Mouse (Mus musculus) intestine, postnatal 0 days (tissue): ENCODE measurements at regions not wholly inside any gene's neighbourhood (a gene's known extent, or its start where the extent isn't known, plus 50 kb on each side); places are given as distances from the start of the nearest gene placed in this dataset.

Source experiments
- ATAC-seq: fragments of 200-750 bp; cut with Nextera tagmentation; 2 replicates; pipeline ENCODE4 v1.8.0; 2017; ENCODE audit warnings: mild to moderate bottlenecking, moderate TSS enrichment, moderate library complexity
- H3K27ac ChIP-seq: fragments of 300-500 bp; sonication (generic); 2 replicates; pipeline ENCODE4 v1.5.1; 2014; ENCODE audit warnings: mild to moderate bottlenecking, low read depth, low read length, moderate library complexity
- H3K27me3 ChIP-seq: fragments of 300-500 bp; sonication (generic); replicated peaks from 2 replicates; pipeline ENCODE4 v1.6.1; 2014; ENCODE audit warnings: low read length, mixed read lengths; ENCODE audit not compliant: control insufficient read depth, insufficient read depth
- H3K36me3 ChIP-seq: fragments of 300-500 bp; sonication (generic); 2 replicates; pipeline ENCODE4 v1.6.1; 2014; ENCODE audit warnings: mild to moderate bottlenecking, moderate library complexity; ENCODE audit not compliant: control insufficient read depth, insufficient read depth
- H3K4me1 ChIP-seq: fragments of 300-500 bp; sonication (generic); replicated peaks from 2 replicates; pipeline ENCODE4 v1.6.1; 2014; ENCODE audit warnings: antibody characterized with exemption, low read length, mixed read lengths; ENCODE audit not compliant: control insufficient read depth, insufficient read depth
- H3K4me2 ChIP-seq: fragments of 300-500 bp; sonication (generic); replicated peaks from 2 replicates; pipeline ENCODE4 v1.6.1; 2014; ENCODE audit warnings: low read depth, mild to moderate bottlenecking, moderate library complexity
- H3K4me3 ChIP-seq: fragments of 300-500 bp; sonication (generic); 2 replicates; pipeline ENCODE4 v1.5.1; 2014; ENCODE audit warnings: low read depth, low read length
- H3K9ac ChIP-seq: fragments of 300-500 bp; sonication (generic); 2 replicates; pipeline ENCODE4 v1.6.1; 2014; ENCODE audit warnings: mild to moderate bottlenecking, low read depth, low read length
- H3K9me3 ChIP-seq: fragments of 300-500 bp; sonication (generic); 2 replicates; pipeline ENCODE4 v1.6.1; 2016; ENCODE audit warnings: mixed run types; ENCODE audit not compliant: control insufficient read depth
- CTCF ChIP-seq: sonication (generic); IDR thresholded peaks from 2 replicates; pipeline ENCODE4 v1.5.1; 2016; ENCODE audit warnings: low read depth, mild to moderate bottlenecking, control low read depth, antibody characterized with exemption, moderate library complexity
- WGBS: fragments of 180-500 bp; shearing (Covaris S2); extraction: QIAGEN DNeasy Blood & Tissue Kit; methylation state at CpG from one replicate; pipeline ENCODE4 v1.1.7; 2014; 5-methylcytosine and 5-hydroxymethylcytosine counted together

GRCm38 (mm10) chr6:50782221-50782620, 128.0 kb upstream of the Npvf start:
- Histone ChIP-seq H3K27me3 (no peaks in the 10 kb centered on the region), H3K9ac (no peak overlapping the region), H3K4me1 (no peaks in the 10 kb centered on the region), H3K9me3 (no peaks in the 10 kb centered on the region; the same call in 1 of the 2 replicates), H3K27ac (no peak overlapping the region), H3K36me3 (no peaks in the 10 kb centered on the region), H3K4me2 (no peak overlapping the region), H3K4me3 (no peak overlapping the region)
- TF ChIP-seq CTCF, result no peak
- WGBS, result 73% methylated on average over 2 of the region's 2 CpGs
- no peak for ATAC-seq

- no peak for ATAC-seq
- 77% methylated on average over 10 of the region's 10 CpGs for WGBS
These were observed 129.3 kb upstream of the Npvf start for GRCm38 (mm10) chr6:50783494-50783893.

GRCm38 (mm10) chr6:50784381-50784780, 130.1 kb upstream of the Npvf start:
- TF ChIP-seq CTCF, result no peak
- ATAC-seq, result no peak
- Histone ChIP-seq H3K9ac (no peak overlapping the region), H3K27ac (no peak overlapping the region), H3K4me2 (no peak overlapping the region), H3K4me3 (no peak overlapping the region), H3K36me3 (no peaks in the 10 kb centered on the region), H3K27me3 (no peaks in the 10 kb centered on the region), H3K9me3 (no peaks in the 10 kb centered on the region), H3K4me1 (no peaks in the 10 kb centered on the region)
- WGBS, result 85% methylated on average over 6 of the region's 6 CpGs

More at GRCm38 (mm10) chr6:50783494-50783893, 129.3 kb upstream of the Npvf start:
- Histone ChIP-seq H3K4me2 (no peak overlapping the region), H3K4me1 (no peaks in the 10 kb centered on the region), H3K9me3 (no peaks in the 10 kb centered on the region; the same call in 1 of the 2 replicates), H3K27ac (no peak overlapping the region), H3K4me3 (no peak overlapping the region), H3K9ac (no peak overlapping the region), H3K36me3 (no peaks in the 10 kb centered on the region), H3K27me3 (no peaks in the 10 kb centered on the region)
- no peak for TF ChIP-seq CTCF

- TF ChIP-seq CTCF, result no peak
- Histone ChIP-seq H3K4me2 (no peak overlapping the region), H3K27me3 (no peaks in the 10 kb centered on the region), H3K9me3 (no peaks in the 10 kb centered on the region), H3K27ac (no peak overlapping the region), H3K4me3 (no peak overlapping the region), H3K9ac (no peak overlapping the region), H3K36me3 (no peaks in the 10 kb centered on the region), H3K4me1 (no peaks in the 10 kb centered on the region)
- ATAC-seq, result no peak
- 92% methylated on average over 8 of the region's 8 CpGs for WGBS
These were observed 133.4 kb upstream of the Npvf start for GRCm38 (mm10) chr6:50787666-50788065.

GRCm38 (mm10) chr6:50799963-50800362, 145.7 kb upstream of the Npvf start:
- TF ChIP-seq CTCF, result no peak
- no peaks in the 10 kb centered on the region for H3K36me3 ChIP-seq
- ATAC-seq, result no peak
- no peak overlapping the region for H3K9ac ChIP-seq
- no peaks in the 10 kb centered on the region for H3K27me3 ChIP-seq
- no peaks in the 10 kb centered on the region for H3K4me1 ChIP-seq
- H3K4me2 ChIP-seq, result no peak overlapping the region
- H3K9me3 ChIP-seq, result no peaks in the 10 kb centered on the region
- H3K4me3 ChIP-seq, result no peak overlapping the region
- H3K27ac ChIP-seq, result no peak overlapping the region
- WGBS, result 52% methylated on average over 4 of the region's 4 CpGs

GRCm38 (mm10) chr6:50802956-50803355, 148.7 kb upstream of the Npvf start:
- no peaks in the 10 kb centered on the region for H3K9me3 ChIP-seq
- H3K27ac ChIP-seq, result no peak overlapping the region
- 60% methylated on average over 7 of the region's 7 CpGs for WGBS
- no peaks in the 10 kb centered on the region for H3K4me1 ChIP-seq
- H3K36me3 ChIP-seq, result no peaks in the 10 kb centered on the region
- H3K4me2 ChIP-seq, result no peak overlapping the region
- no peak for TF ChIP-seq CTCF
- no peak for ATAC-seq
- H3K27me3 ChIP-seq, result no peaks in the 10 kb centered on the region
- H3K9ac ChIP-seq, result no peak overlapping the region
- no peak overlapping the region for H3K4me3 ChIP-seq

GRCm38 (mm10) chr6:50804477-50805005, 150.3 kb upstream of the Npvf start:
- no peak for ATAC-seq
- Histone ChIP-seq H3K36me3 (no peaks in the 10 kb centered on the region), H3K27me3 (no peaks in the 10 kb centered on the region), H3K4me3 (no peak overlapping the region), H3K9me3 (no peaks in the 10 kb centered on the region), H3K4me2 (no peak overlapping the region), H3K4me1 (no peaks in the 10 kb centered on the region), H3K9ac (no peak overlapping the region), H3K27ac (no peak overlapping the region)
- TF ChIP-seq CTCF, result no peak
- 93% methylated on average over 4 of the region's 4 CpGs for WGBS
